Mouse (Mus musculus) inflammation-experienced regulatory T-cells, adult 6 months (primary cell): ENCODE data around the gene Stat5b. TPM values are rescaled to one million over a fixed set of nuclear protein-coding genes. Genes with fewer than 3 reads are reported as not detected.

Source experiments
- ATAC-seq: one replicate; pipeline ENCODE4 v1.8.0; 2017
- polyA plus RNA-seq, 3 experiments: library from polyadenylated mRNA; unstranded; fragments of 100-300 nt; shearing (Covaris generic); gene quantifications; one replicate each; pipeline ENCODE4 v1.2.1; 2017

Stat5b gene
- polyA plus RNA-seq, 3 experiments from 2014 or later, result 25.2 to 40.4 (median 33.7) TPM

GRCm38 (mm10) chr11:100839523-100839922 lies 11.0 kb downstream of the Stat5b start:
- no peak for ATAC-seq

GRCm38 (mm10) chr11:100838894-100839293 lies 11.6 kb downstream of the Stat5b start:
- ATAC-seq, result no peak

- no peak for ATAC-seq
Measured at GRCm38 (mm10) chr11:100836923-100837702, 13.4 kb downstream of the Stat5b start.

GRCm38 (mm10) chr11:100833466-100833865 lies 17.1 kb downstream of the Stat5b start:
- no peak for ATAC-seq

- ATAC-seq, result peak; percentile 56
Measured at GRCm38 (mm10) chr11:100831396-100831795, 19.1 kb downstream of the Stat5b start.

GRCm38 (mm10) chr11:100829691-100830090 lies 20.8 kb downstream of the Stat5b start:
- ATAC-seq, result no peak

- ATAC-seq, result no peak
Measured at GRCm38 (mm10) chr11:100828676-100829151, 21.8 kb downstream of the Stat5b start.

GRCm38 (mm10) chr11:100826161-100826866 lies 24.2 kb downstream of the Stat5b start:
- ATAC-seq, result no peak

GRCm38 (mm10) chr11:100825451-100825850 lies 25.1 kb downstream of the Stat5b start:
- no peak for ATAC-seq

GRCm38 (mm10) chr11:100824496-100824895 lies 26.0 kb downstream of the Stat5b start:
- peak; percentile 18 for ATAC-seq

GRCm38 (mm10) chr11:100823543-100824313 lies 26.8 kb downstream of the Stat5b start:
- ATAC-seq, result peak; percentile 78

- peak; percentile 73 for ATAC-seq
Measured at GRCm38 (mm10) chr11:100822365-100822764, 28.2 kb downstream of the Stat5b start.

GRCm38 (mm10) chr11:100821605-100822220 lies 28.8 kb downstream of the Stat5b start:
- ATAC-seq, result no peak

GRCm38 (mm10) chr11:100820047-100820446 lies 30.5 kb downstream of the Stat5b start:
- ATAC-seq, result no peak

GRCm38 (mm10) chr11:100819626-100820025 lies 30.9 kb downstream of the Stat5b start:
- no peak for ATAC-seq

- no peak for ATAC-seq
Measured at GRCm38 (mm10) chr11:100819048-100819447, 31.5 kb downstream of the Stat5b start.

- ATAC-seq, result peak; percentile 39
Measured at GRCm38 (mm10) chr11:100818359-100819012, 32.0 kb downstream of the Stat5b start.

GRCm38 (mm10) chr11:100817311-100817710 lies 33.2 kb downstream of the Stat5b start:
- ATAC-seq, result no peak

GRCm38 (mm10) chr11:100816801-100817200 lies 33.7 kb downstream of the Stat5b start:
- no peak for ATAC-seq

- no peak for ATAC-seq
Measured at GRCm38 (mm10) chr11:100816342-100816741, 34.2 kb downstream of the Stat5b start.

- peak; percentile 87 for ATAC-seq
Measured at GRCm38 (mm10) chr11:100814498-100814897, 36.0 kb downstream of the Stat5b start.

- ATAC-seq, result no peak
Measured at GRCm38 (mm10) chr11:100811132-100811531, 39.4 kb downstream of the Stat5b start.
